Mouse (Mus musculus): Measurements from ENCODE around the gene Mycl. TPM values are rescaled to one million over a fixed set of nuclear protein-coding genes. Genes with fewer than 3 reads are reported as not detected.

Gene Mycl
- total and polyA plus RNA-seq, 3 experiments = 0.38 to 0.51 (median 0.44) TPM

- H3K4me3 ChIP-seq (replicated peaks in 1 of 3; ENCODE audit: low read depth in 2 of 3, low read length in 2 of 3, poor library complexity in 1 of 3) = no peak overlapping the region
- peaks cover 16 to 36% of the 10 kb centered on the region in 2 experiments for H3K4me1 ChIP-seq (ENCODE audit: control insufficient read depth in 1 of 2, insufficient read depth in 2 of 2)
- peaks cover 22 to 66% of the 10 kb centered on the region in 2 experiments for H3K36me3 ChIP-seq (replicated peaks in 1 of 2; ENCODE audit: control insufficient read depth in 1 of 2, insufficient read depth in 1 of 2, low read length in 1 of 2)
- H3K4me2 ChIP-seq (ENCODE audit: insufficient read depth, low read depth, poor library complexity, severe bottlenecking) = peak overlapping the region; percentile 77
- dilution Hi-C loops (cut with MboI; ENCODE audit: extremely low pct_ligation_motif_present, extremely low pct_unique_long_range_greater_than_20kb, low sequenced_read_pairs) = no loop called here
- H3K9ac ChIP-seq (ENCODE audit: insufficient read depth, low read depth) = no peak overlapping the region
- H3K79me2 ChIP-seq (replicated peaks; ENCODE audit: control insufficient read depth, extremely low read depth, insufficient read depth, poor library complexity, severe bottlenecking) = peaks cover 77% of the 10 kb centered on the region
- peak; percentile 71; the same call in 1 of the 2 replicates for TF ChIP-seq EP300 (IDR thresholded peaks at IDR 0.05; ENCODE audit: low read length)
- peak; percentile 63 for TF ChIP-seq MAX (IDR thresholded peaks at IDR 0.05; ENCODE audit: low read length)
- no peak for TF ChIP-seq CHD1 (IDR thresholded peaks at IDR 0.05; ENCODE audit: low read depth, low read length)
- TF ChIP-seq ZC3H11A (IDR thresholded peaks at IDR 0.05; ENCODE audit: low read depth, low read length) = no peak
- TF ChIP-seq ZNF384 (IDR thresholded peaks at IDR 0.05; ENCODE audit: low read depth, low read length) = no peak
- no peak for TF ChIP-seq ETS1 (conservative IDR thresholded peaks at IDR 0.05; ENCODE audit: low read depth, low read length)
- TF ChIP-seq MAZ (IDR thresholded peaks at IDR 0.05; ENCODE audit: low read depth, low read length) = no peak
- peak; percentile 6 for TF ChIP-seq BHLHE40 (IDR thresholded peaks at IDR 0.05; ENCODE audit: low read depth, low read length)
- TF ChIP-seq JUND (conservative IDR thresholded peaks at IDR 0.05; ENCODE audit: low read depth, low read length) = no peak
- TF ChIP-seq HCFC1 (IDR thresholded peaks at IDR 0.05; ENCODE audit: low read depth, low read length) = no peak
- TF ChIP-seq NRF1 (IDR thresholded peaks at IDR 0.05; ENCODE audit: low read depth, low read length) = no peak
- TF ChIP-seq USF2 (conservative IDR thresholded peaks at IDR 0.05; ENCODE audit: low read depth, low read length) = no peak
- TF ChIP-seq USF1 (IDR thresholded peaks at IDR 0.05; ENCODE audit: low read depth, low read length) = no peak
- TF ChIP-seq NELFE (IDR thresholded peaks at IDR 0.05; ENCODE audit: low read depth, low read length) = no peak
- no peak for TF ChIP-seq TCF12 (IDR thresholded peaks at IDR 0.05; ENCODE audit: low read depth, low read length)
- TF ChIP-seq E2F4 (IDR thresholded peaks at IDR 0.05; ENCODE audit: insufficient replicate concordance, low read depth, low read length) = no peak
- peak; percentile 62; the same call in 1 of the 2 replicates for TF ChIP-seq IRF4 (IDR thresholded peaks at IDR 0.05; ENCODE audit: low read depth, low read length)
- no peak for TF ChIP-seq CTCF (conservative IDR thresholded peaks at IDR 0.05 in 1 of 2, IDR thresholded peaks at IDR 0.05 in 1 of 2; ENCODE audit: low read depth in 2 of 2, low read length in 2 of 2)
- no peak for TF ChIP-seq ELF1 (IDR thresholded peaks at IDR 0.05; ENCODE audit: low read depth, low read length)
- peak; percentile 81 for TF ChIP-seq MXI1 (IDR thresholded peaks at IDR 0.05; ENCODE audit: low read depth, low read length)
- no peak for TF ChIP-seq PAX5 (IDR thresholded peaks at IDR 0.05; ENCODE audit: low read length)
- TF ChIP-seq KAT2A (IDR thresholded peaks at IDR 0.05; ENCODE audit: insufficient replicate concordance, low read length) = no peak
- in situ Hi-C loops (cut with MboI; ENCODE audit: low pct_ligation_motif_present, low pct_unique_long_range_greater_than_20kb, low sequenced_read_pairs) = no loop called here
- H3K27me3 ChIP-seq (replicated peaks) = no peaks in the 10 kb centered on the region
- peaks cover 10% of the 10 kb centered on the region for H3K9me3 ChIP-seq (replicated peaks; ENCODE audit: low read length)
- peak overlapping the region; percentile 54 for H3K27ac ChIP-seq (ENCODE audit: insufficient read depth, low read depth)
- peak; percentile 37 for DNase-seq (ENCODE audit: extremely low read depth)
These were observed 31.1 kb downstream of the Mycl start for GRCm38 (mm10) chr4:123026597-123026996.

GRCm38 (mm10) chr4:123034841-123035240, 39.4 kb downstream of the Mycl start:
- dilution Hi-C loops (cut with MboI; ENCODE audit: extremely low pct_ligation_motif_present, extremely low pct_unique_long_range_greater_than_20kb, low sequenced_read_pairs) = no loop called here
- TF ChIP-seq MXI1 (IDR thresholded peaks at IDR 0.05; ENCODE audit: low read depth, low read length) (no peak), USF2 (conservative IDR thresholded peaks at IDR 0.05; ENCODE audit: low read depth, low read length) (no peak), ELF1 (IDR thresholded peaks at IDR 0.05; ENCODE audit: low read depth, low read length) (no peak), EP300 (IDR thresholded peaks at IDR 0.05; ENCODE audit: low read length) (no peak), TCF12 (IDR thresholded peaks at IDR 0.05; ENCODE audit: low read depth, low read length) (no peak), POLR2A (IDR thresholded peaks at IDR 0.05; ENCODE audit: low read depth, low read length) (no peak), MAZ (IDR thresholded peaks at IDR 0.05; ENCODE audit: low read depth, low read length) (no peak), TBP (conservative IDR thresholded peaks at IDR 0.05; ENCODE audit: low read depth, low read length) (no peak), RAD21 (IDR thresholded peaks at IDR 0.05; ENCODE audit: low read depth, low read length) (no peak), CHD2 (IDR thresholded peaks at IDR 0.05; ENCODE audit: low read length) (no peak), MYC (IDR thresholded peaks at IDR 0.05; ENCODE audit: low read depth, low read length) (no peak), MAFK (IDR thresholded peaks at IDR 0.05; ENCODE audit: insufficient replicate concordance, low read length) (no peak), SMC3 (IDR thresholded peaks at IDR 0.05; ENCODE audit: low read depth, low read length) (no peak)

More at GRCm38 (mm10) chr4:123034841-123035240, 39.4 kb downstream of the Mycl start:
- no peak overlapping the region for H3K27ac ChIP-seq (ENCODE audit: insufficient read depth, low read depth)
- H3K4me2 ChIP-seq (ENCODE audit: insufficient read depth, low read depth, poor library complexity, severe bottlenecking) = no peak overlapping the region
- no peaks in the 10 kb centered on the region for H3K9me3 ChIP-seq (replicated peaks; ENCODE audit: low read length)
- no peak overlapping the region for H3K4me3 ChIP-seq (replicated peaks in 1 of 3; ENCODE audit: low read depth in 2 of 3, low read length in 2 of 3, poor library complexity in 1 of 3)
- in situ Hi-C loops (cut with MboI; ENCODE audit: low pct_ligation_motif_present, low pct_unique_long_range_greater_than_20kb, low sequenced_read_pairs) = no loop called here
- H3K79me2 ChIP-seq (replicated peaks; ENCODE audit: control insufficient read depth, extremely low read depth, insufficient read depth, poor library complexity, severe bottlenecking) = peaks cover 30% of the 10 kb centered on the region
- no peak overlapping the region for H3K9ac ChIP-seq (ENCODE audit: insufficient read depth, low read depth)
- DNase-seq (ENCODE audit: extremely low read depth) = no peak
- peaks cover 0 to 35% of the 10 kb centered on the region in 2 experiments; a peak in 3 of 4 replicates for H3K4me1 ChIP-seq (ENCODE audit: control insufficient read depth in 1 of 2, insufficient read depth in 2 of 2)
- no peaks in the 10 kb centered on the region for H3K27me3 ChIP-seq (replicated peaks)
- H3K36me3 ChIP-seq (replicated peaks in 1 of 2; ENCODE audit: control insufficient read depth in 1 of 2, insufficient read depth in 1 of 2, low read length in 1 of 2) = peaks cover 25 to 88% of the 10 kb centered on the region in 2 experiments
